Mouse (Mus musculus) testis, adult 2 months (tissue): ENCODE measurements around the gene Cep295. TPM values are rescaled to one million over a fixed set of nuclear protein-coding genes. Genes with fewer than 3 reads are reported as not detected.

ENCODE experiments used
- H3K27ac ChIP-seq: fragments of 200-500 bp; 2 replicates; pipeline ENCODE4 v1.5.1; 2012; ENCODE audit warnings: low read depth, low read length; ENCODE audit not compliant: control insufficient read depth, insufficient read depth
- H3K27me3 ChIP-seq: fragments of 200-500 bp; 2 replicates; pipeline ENCODE4 v1.6.1; 2012; ENCODE audit warnings: mild to moderate bottlenecking, low read length, moderate library complexity; ENCODE audit not compliant: control insufficient read depth, insufficient read depth
- H3K36me3 ChIP-seq: fragments of 200-500 bp; 2 replicates; pipeline ENCODE4 v1.6.1; 2012; ENCODE audit warnings: mild to moderate bottlenecking, low read length; ENCODE audit not compliant: control insufficient read depth, insufficient read depth
- H3K4me1 ChIP-seq: fragments of 200-500 bp; 2 replicates; pipeline ENCODE4 v1.6.1; 2012; ENCODE audit warnings: low read length; ENCODE audit not compliant: control insufficient read depth, insufficient read depth
- H3K4me3 ChIP-seq: fragments of 200-500 bp; 2 replicates; pipeline ENCODE4 v1.5.1; 2012; ENCODE audit warnings: low read depth, mild to moderate bottlenecking, low read length, moderate library complexity, mixed read lengths; ENCODE audit not compliant: control insufficient read depth
- CTCF ChIP-seq: fragments of 200-500 bp; IDR thresholded peaks from 2 replicates; pipeline ENCODE4 v1.5.1; 2012; ENCODE audit warnings: low read depth, mild to moderate bottlenecking, inconsistent platforms, low read length, moderate library complexity; ENCODE audit not compliant: control insufficient read depth, insufficient read depth, insufficient replicate concordance
- POLR2A ChIP-seq: fragments of 200-500 bp; IDR thresholded peaks from 2 replicates; pipeline ENCODE4 v1.6.1; 2012; ENCODE audit warnings: low read depth, mild to moderate bottlenecking, inconsistent platforms, low read length, moderate library complexity; ENCODE audit not compliant: control insufficient read depth
- polyA plus RNA-seq: library from polyadenylated mRNA; depleted of rRNA; stranded (reverse); fragments of >200 nt; gene quantifications from 2 replicates; pipeline ENCODE4 v1.2.3, GENCODE M21; 2012; rRNA removed

Cep295 gene
- 17.4 and 20.8 TPM in 2 replicates for polyA plus RNA-seq

GRCm38 (mm10) chr9:15357484-15358275 lies at the start of gene Cep295:
Gene Cep295 (minus strand): TSS chr9:15357788.
- peaks cover 2% of the 10 kb centered on the region; the same call in 1 of the 2 replicates for H3K36me3 ChIP-seq
- TF ChIP-seq POLR2A (peak; percentile 100), CTCF (no peak)
- H3K27ac ChIP-seq, result peak within 1 kb of the TSS; percentile 99
- H3K4me1 ChIP-seq, result peaks cover 4% of the 10 kb centered on the region
- no peaks in the 10 kb centered on the region for H3K27me3 ChIP-seq
- peak within 1 kb of the TSS; percentile 98 for H3K4me3 ChIP-seq

DNA sequence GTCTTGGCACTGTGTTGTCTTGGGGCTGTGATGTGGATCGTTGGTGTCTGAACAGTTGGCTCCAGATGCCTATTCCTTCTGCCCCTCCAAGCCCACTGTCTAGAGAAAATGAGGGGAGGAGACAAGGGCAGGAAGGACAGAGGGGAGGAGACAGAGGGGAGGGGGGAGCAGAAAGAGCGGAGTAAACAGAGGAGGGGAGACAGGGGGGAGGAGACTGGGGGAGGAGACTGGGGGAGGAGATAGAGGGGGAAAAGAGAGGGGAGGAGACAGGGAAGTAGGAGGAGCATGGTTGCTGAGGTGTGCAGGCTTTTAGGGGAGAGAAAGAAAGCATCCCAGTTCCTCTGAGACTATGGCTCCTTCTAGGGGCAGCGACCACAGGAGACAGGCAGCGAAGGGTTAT lies 40.0 kb upstream of the Cep295 start:
- H3K27me3 ChIP-seq, result no peaks in the 10 kb centered on the region

GRCm38 (mm10) chr9:15395353-15395942 lies 37.9 kb upstream of the Cep295 start:
- TF ChIP-seq POLR2A, result no peak
- TF ChIP-seq CTCF, result no peak
- H3K27ac ChIP-seq, result no peak overlapping the region
- H3K4me3 ChIP-seq, result no peak overlapping the region
- H3K4me1 ChIP-seq, result no peaks in the 10 kb centered on the region
- H3K36me3 ChIP-seq, result no peaks in the 10 kb centered on the region
- H3K27me3 ChIP-seq, result no peaks in the 10 kb centered on the region

More for the DNA sequence above, 40.0 kb upstream of the Cep295 start:
- TF ChIP-seq POLR2A (no peak), CTCF (no peak)
- no peaks in the 10 kb centered on the region for H3K4me1 ChIP-seq
- H3K27ac ChIP-seq, result no peak overlapping the region
- H3K4me3 ChIP-seq, result no peak overlapping the region
- no peaks in the 10 kb centered on the region for H3K36me3 ChIP-seq

DNA sequence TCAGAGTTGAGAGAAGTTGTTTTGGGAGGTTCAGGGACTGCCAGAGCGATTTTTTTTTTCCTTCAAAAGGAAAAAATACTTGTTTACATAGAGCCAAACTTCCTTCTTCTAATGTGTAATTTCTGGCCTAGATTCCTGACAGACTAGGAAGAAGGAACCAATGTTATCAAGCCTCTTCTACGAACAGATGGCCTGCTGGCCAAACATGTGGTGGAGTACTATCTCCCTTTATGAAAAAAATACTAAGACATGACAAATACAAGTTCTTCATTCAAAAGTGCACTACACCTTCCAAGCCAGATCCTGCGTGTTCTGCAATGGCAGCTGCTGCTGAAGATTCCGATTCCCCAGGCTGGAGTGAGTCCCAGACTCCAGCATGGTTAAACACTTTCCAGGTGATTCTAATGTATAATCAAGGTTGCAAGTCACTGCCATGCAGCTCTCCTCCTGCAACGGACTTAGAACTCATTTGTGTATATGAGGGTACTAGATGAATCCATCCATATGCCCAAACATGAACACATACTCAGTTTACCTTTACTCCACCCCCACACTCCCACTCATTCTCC lies 29.6 kb upstream of the Cep295 start:
- TF ChIP-seq POLR2A, result no peak
- no peak for TF ChIP-seq CTCF
- Histone ChIP-seq H3K4me1 (no peaks in the 10 kb centered on the region), H3K27me3 (no peaks in the 10 kb centered on the region), H3K27ac (no peak overlapping the region), H3K36me3 (no peaks in the 10 kb centered on the region), H3K4me3 (no peak overlapping the region)

DNA sequence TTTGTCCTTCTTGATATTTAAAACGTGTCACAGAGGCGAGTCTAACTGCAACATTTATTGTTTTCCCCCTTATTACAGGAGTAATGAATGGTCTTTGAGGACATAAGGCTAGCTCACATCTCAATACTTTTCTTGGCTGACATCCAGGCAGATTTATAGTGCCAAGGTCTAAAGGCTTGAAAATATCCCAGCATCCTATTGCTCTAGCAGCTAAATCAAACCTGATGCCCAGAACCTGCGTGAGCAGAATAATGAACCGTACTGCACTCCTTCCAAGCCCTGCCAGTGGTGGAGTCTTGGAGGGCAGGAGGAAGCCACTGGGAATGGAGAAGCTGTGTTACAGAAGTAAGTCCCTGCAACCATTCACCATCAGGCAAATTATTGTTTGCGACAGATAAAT lies 26.7 kb upstream of the Cep295 start:
- Histone ChIP-seq H3K4me1 (no peaks in the 10 kb centered on the region), H3K27ac (no peak overlapping the region), H3K36me3 (no peaks in the 10 kb centered on the region), H3K4me3 (no peak overlapping the region), H3K27me3 (no peaks in the 10 kb centered on the region)
- TF ChIP-seq POLR2A (no peak), CTCF (no peak)

DNA sequence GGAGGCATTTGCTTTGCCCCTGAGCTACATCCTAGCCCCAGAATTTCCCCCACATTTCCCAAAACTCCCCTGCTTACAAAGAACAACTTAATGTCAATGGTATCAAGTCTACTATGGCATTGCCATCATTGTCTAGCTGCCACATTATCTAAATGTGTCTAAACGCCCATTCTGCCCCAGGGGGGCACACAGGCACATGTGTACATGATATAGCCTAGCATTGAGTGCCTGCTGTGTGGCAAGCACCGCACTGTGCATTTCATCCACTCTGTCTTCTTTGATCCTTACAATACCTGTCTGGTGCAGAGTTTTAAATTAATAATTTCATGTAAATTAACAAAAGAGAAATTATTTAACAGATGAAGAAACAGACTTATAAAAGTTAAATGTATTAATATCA lies 8.7 kb upstream of the Cep295 start:
- TF ChIP-seq POLR2A (no peak), CTCF (no peak)
- Histone ChIP-seq H3K27ac (no peak overlapping the region), H3K36me3 (no peaks in the 10 kb centered on the region), H3K27me3 (no peaks in the 10 kb centered on the region), H3K4me3 (peak overlapping the region; percentile 2; the same call in 1 of the 2 replicates), H3K4me1 (no peaks in the 10 kb centered on the region)

- H3K4me3 ChIP-seq, result peak overlapping the region; percentile 52
- TF ChIP-seq POLR2A, result no peak
- no peak for TF ChIP-seq CTCF
- no peaks in the 10 kb centered on the region for H3K36me3 ChIP-seq
Observed at GRCm38 (mm10) chr9:15365856-15366255, 8.3 kb upstream of the Cep295 start.

More at GRCm38 (mm10) chr9:15365856-15366255, 8.3 kb upstream of the Cep295 start:
- Histone ChIP-seq H3K27me3 (no peaks in the 10 kb centered on the region), H3K4me1 (no peaks in the 10 kb centered on the region), H3K27ac (no peak overlapping the region)
